Mouse (Mus musculus) heart, adult 2 months (tissue): ENCODE results near the gene Clcnka.

ENCODE experiments used
- CTCF ChIP-seq: fragments of 200-600 bp; IDR thresholded peaks from 2 replicates; pipeline ENCODE4 v1.8.1; 2022; ENCODE audit warnings: antibody characterized with exemption, mild to moderate bottlenecking, moderate library complexity
- EP300 ChIP-seq: fragments of 200-500 bp; IDR thresholded peaks from 2 replicates; pipeline ENCODE4 v1.6.1; 2011; ENCODE audit warnings: low read depth, low read length, control low read depth; ENCODE audit not compliant: insufficient read depth
- POLR2A ChIP-seq: fragments of 200-500 bp; IDR thresholded peaks from 2 replicates; pipeline ENCODE4 v1.6.1; 2011; ENCODE audit warnings: mild to moderate bottlenecking, low read depth, low read length, control low read depth; ENCODE audit not compliant: insufficient read depth

DNA sequence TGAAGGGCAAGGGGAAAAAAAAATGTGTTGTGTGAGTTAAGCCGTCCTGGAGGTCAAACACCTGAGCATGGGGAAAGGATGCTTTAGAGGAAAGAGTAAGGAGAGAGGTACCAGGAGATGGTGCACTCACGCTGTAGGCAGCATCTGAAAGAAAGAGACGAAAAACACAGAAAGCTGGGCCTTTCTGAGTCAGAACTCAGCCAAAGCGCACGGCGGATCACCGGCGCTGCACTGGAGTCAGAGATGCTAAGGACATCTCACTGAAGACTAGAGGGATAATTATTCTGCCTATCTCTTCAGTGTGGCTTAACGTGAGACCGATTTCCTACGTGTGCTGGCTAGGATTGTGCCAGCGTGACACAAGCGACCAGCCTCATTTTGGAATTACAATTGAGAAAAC is 29.4 kb upstream of the Clcnka start:
- TF ChIP-seq POLR2A (peak; percentile 71), CTCF (no peak), EP300 (peak; percentile 16; the same call in 1 of the 2 replicates)
